Mouse (Mus musculus) 3T3-L1 (cell line): ENCODE measurements around the gene Gabrg3.

Source experiments
- DNase-seq: peaks from one replicate; pipeline ENCODE4 v3.0.0-alpha.2; 2015; ENCODE audit warnings: low read depth, low spot score

Gabrg3 gene

DNA sequence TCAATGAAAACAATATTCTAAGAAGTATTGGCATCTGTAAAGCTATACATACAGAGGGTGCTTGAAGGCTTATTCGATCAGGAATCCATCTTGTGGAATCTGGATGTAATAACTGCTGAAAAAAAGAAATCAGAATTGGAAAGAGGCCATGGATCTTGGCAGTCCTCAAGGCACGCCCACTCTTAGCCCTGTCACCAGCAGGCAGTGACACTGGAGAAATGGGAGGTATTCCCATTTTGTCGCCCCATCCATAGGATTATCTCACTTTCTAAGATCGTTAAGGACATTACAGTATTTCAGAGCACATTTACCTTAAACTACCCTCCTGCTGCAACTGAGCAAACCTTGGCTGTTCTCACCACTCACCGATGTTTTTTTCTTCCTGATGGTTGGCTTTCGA lies 657.8 kb downstream of the Gabrg3 start:
- no peak for DNase-seq
